Mouse (Mus musculus) forebrain, embryonic 16.5 days (tissue): Measurements from ENCODE around the gene Dtl. TPM values are rescaled to one million over a fixed set of nuclear protein-coding genes. Genes with fewer than 3 reads are reported as not detected.

Experiments
- ATAC-seq: fragments of 200-750 bp; cut with Nextera tagmentation; 2 replicates; pipeline ENCODE4 v1.8.0; 2017; ENCODE audit warnings: mild to moderate bottlenecking, moderate library complexity
- H3K27ac ChIP-seq: fragments of 300-500 bp; sonication (generic); 2 replicates; pipeline ENCODE4 v1.5.1; 2014; ENCODE audit warnings: low read length, control low read depth
- H3K27me3 ChIP-seq: fragments of 300-500 bp; sonication (generic); replicated peaks from 2 replicates; pipeline ENCODE4 v1.6.1; 2014; ENCODE audit warnings: low read length; ENCODE audit not compliant: control insufficient read depth, insufficient read depth
- H3K36me3 ChIP-seq: fragments of 300-500 bp; sonication (generic); 2 replicates; pipeline ENCODE4 v1.6.1; 2014; ENCODE audit not compliant: control insufficient read depth, insufficient read depth
- H3K4me1 ChIP-seq: fragments of 300-500 bp; sonication (generic); replicated peaks from 2 replicates; pipeline ENCODE4 v1.6.1; 2014; ENCODE audit warnings: low read length; ENCODE audit not compliant: control insufficient read depth, insufficient read depth
- H3K4me2 ChIP-seq: fragments of 300-500 bp; sonication (generic); 2 replicates; pipeline ENCODE4 v1.6.1; 2014; ENCODE audit warnings: mild to moderate bottlenecking, low read length, control low read depth
- H3K4me3 ChIP-seq: fragments of 300-500 bp; sonication (generic); replicated peaks from 2 replicates; pipeline ENCODE4 v1.5.1; 2014; ENCODE audit warnings: mild to moderate bottlenecking, low read length, control low read depth
- H3K9ac ChIP-seq: fragments of 300-500 bp; sonication (generic); replicated peaks from 2 replicates; pipeline ENCODE4 v1.6.1; 2014; ENCODE audit warnings: low read depth, low read length, control low read depth
- H3K9me3 ChIP-seq: fragments of 300-500 bp; sonication (generic); 2 replicates; pipeline ENCODE4 v1.6.1; 2016; ENCODE audit warnings: low read length; ENCODE audit not compliant: control insufficient read depth
- WGBS: fragments of 180-500 bp; shearing (Covaris S2); extraction: QIAGEN DNeasy Blood & Tissue Kit; methylation state at CpG from one replicate; pipeline ENCODE4 v1.1.7; 2014; 5-methylcytosine and 5-hydroxymethylcytosine counted together
- polyA plus RNA-seq: library from polyadenylated mRNA; unstranded; fragments of >200 nt; fragmentation: Nextera tagmentation; extraction: Ambion mirVana; gene quantifications from 2 replicates; pipeline ENCODE4 v1.2.1, GENCODE M21; 2015

Dtl gene
- polyA plus RNA-seq, 1 experiment from 2014 or later = 19.9 TPM

DNA sequence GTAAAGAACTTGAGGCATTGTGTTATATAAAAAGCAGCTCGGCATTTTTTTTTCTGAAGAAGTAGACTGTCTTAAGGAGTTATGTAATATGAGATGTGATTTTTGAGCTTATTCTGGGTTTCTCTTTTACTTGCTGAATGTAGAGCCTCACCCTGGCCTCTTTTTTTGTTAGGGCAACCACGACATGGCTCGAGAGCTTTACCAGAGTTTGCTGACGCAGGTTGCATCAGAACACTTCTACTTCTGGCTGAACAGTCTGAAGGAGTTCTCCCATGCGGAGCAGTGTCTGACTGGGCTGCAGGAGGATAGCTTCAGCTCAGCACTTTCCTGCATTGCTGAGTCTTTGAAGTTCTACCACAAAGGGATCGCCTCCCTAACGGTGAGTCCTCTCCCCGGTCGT lies 36.3 kb upstream of the Dtl start:
- Histone ChIP-seq H3K4me2 (no peak overlapping the region), H3K27me3 (no peaks in the 10 kb centered on the region), H3K36me3 (peaks cover 45% of the 10 kb centered on the region), H3K4me3 (no peak overlapping the region), H3K4me1 (no peaks in the 10 kb centered on the region), H3K9ac (no peak overlapping the region), H3K9me3 (no peaks in the 10 kb centered on the region), H3K27ac (no peak overlapping the region)
- WGBS = 84% methylated on average over 9 of the region's 9 CpGs
- no peak for ATAC-seq

DNA sequence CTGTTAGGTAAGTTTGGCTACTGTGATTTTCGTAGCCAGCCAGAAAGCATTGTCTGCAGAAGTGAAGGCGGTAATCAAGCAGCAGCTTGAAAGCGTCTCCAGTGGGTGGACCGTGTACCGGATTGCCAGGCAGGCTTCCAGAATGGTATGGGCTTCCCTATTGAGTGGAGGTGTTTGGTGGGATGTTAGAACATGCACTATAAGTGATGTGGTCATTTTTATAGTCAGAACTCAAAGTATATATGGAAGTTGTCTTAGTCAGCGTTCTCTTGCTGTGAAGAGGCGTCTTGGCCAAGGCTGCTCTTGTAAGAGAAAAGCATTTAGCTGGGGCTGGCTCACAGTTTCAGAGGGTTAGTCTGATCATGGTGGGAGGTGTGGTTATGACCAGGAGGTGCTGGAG lies 35.0 kb upstream of the Dtl start:
- Histone ChIP-seq H3K36me3 (peaks cover 43% of the 10 kb centered on the region), H3K4me1 (no peaks in the 10 kb centered on the region), H3K9me3 (no peaks in the 10 kb centered on the region), H3K4me3 (no peak overlapping the region), H3K27me3 (no peaks in the 10 kb centered on the region), H3K27ac (no peak overlapping the region), H3K9ac (no peak overlapping the region), H3K4me2 (no peak overlapping the region)
- 96% methylated on average over 7 of the region's 7 CpGs for WGBS
- no peak for ATAC-seq

DNA sequence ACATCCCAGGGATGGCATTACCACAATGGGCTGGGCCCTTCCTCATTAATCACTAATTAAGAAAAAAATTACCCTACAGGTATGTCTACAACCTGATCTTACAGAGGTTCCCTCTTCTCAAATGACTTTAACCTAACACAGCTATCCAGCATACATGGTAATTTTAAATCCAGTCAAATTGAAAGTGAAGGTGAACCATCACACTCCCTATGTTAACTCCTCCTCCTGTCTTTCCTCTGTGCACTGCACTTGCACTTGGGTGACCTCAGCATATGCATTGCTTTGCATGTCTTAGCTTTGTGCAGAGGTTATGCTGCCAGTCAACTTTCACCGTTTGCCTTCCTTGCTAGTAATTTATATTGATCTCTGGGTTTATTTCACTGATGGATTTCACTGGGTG lies 34.2 kb upstream of the Dtl start:
- Histone ChIP-seq H3K27me3 (no peaks in the 10 kb centered on the region), H3K4me2 (no peak overlapping the region), H3K4me1 (no peaks in the 10 kb centered on the region), H3K9me3 (no peaks in the 10 kb centered on the region), H3K36me3 (peaks cover 40% of the 10 kb centered on the region), H3K9ac (no peak overlapping the region), H3K27ac (no peak overlapping the region), H3K4me3 (no peak overlapping the region)
- 90% methylated on average over 1 of the region's 1 CpGs for WGBS
- ATAC-seq = no peak

DNA sequence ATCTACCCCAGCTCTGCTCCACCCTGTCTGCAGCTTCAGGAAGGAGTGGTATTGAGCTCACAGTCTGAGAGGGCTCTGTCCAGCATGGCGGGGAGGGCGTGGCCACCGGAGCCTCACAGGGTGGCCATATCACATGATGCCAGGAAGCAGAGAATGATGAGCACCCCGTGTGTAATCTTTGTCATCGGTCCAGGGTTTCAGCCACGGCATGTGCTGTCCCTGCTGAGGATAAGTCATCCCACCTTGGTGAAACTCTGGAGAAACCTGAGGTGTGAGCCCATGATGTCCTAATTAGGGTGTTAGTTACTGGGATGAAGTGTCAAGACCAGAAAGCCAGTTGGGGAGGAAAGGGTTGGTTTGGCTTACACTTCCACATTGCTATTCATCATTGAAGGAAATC lies 33.7 kb upstream of the Dtl start:
- WGBS = 92% methylated on average over 6 of the region's 6 CpGs
- H3K4me2 ChIP-seq = no peak overlapping the region
- peaks cover 37% of the 10 kb centered on the region for H3K36me3 ChIP-seq

DNA sequence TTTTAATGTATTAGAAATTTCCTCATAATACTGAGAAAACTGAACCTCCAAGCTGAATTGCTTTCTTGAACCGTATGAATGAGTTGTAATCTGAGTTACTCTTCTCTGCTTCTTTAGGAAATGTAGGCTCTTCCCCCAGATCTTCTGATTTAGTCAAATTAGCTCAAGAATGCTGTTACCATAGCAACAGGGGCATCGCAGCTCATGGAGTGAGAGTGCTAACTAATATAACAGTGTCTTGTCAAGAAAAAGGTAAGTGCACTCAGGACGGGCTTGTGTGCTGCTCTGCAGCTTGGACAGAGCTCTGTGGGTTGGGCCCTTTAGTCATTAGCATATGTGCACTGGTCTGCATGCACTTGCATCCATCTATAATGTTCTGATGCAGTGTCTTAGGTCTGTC lies 29.3 kb upstream of the Dtl start:
- H3K4me3 ChIP-seq = no peak overlapping the region
- ATAC-seq = no peak
- no peak overlapping the region for H3K27ac ChIP-seq
- WGBS = 65% methylated on average over 3 of the region's 3 CpGs
- no peak overlapping the region for H3K9ac ChIP-seq
- no peaks in the 10 kb centered on the region for H3K4me1 ChIP-seq
- H3K27me3 ChIP-seq = no peaks in the 10 kb centered on the region
- peaks cover 30% of the 10 kb centered on the region for H3K36me3 ChIP-seq
- no peak overlapping the region for H3K4me2 ChIP-seq
- no peaks in the 10 kb centered on the region for H3K9me3 ChIP-seq

More for the DNA sequence above, 33.7 kb upstream of the Dtl start:
- no peak for ATAC-seq
- Histone ChIP-seq H3K4me1 (no peaks in the 10 kb centered on the region), H3K27me3 (no peaks in the 10 kb centered on the region), H3K9me3 (no peaks in the 10 kb centered on the region), H3K9ac (no peak overlapping the region), H3K4me3 (no peak overlapping the region), H3K27ac (no peak overlapping the region)

DNA sequence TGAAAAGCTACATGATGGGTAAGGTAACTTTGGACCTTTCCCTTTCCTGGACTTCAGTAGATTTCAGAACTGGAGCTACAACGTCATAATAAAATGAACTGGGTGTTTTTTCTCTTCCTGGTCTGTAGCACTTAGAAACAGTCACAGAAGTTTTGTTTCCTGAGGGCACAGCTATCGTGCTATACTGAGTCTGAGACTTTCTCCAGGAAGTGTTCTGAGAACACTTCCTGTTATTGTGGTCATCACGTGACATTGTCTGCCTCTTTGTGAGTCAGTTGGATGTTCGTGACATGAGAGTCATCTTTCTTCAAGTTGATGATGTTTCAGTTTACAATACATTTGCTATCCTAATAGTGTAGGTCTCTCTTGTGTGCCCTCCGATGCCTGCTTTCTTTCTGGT lies 23.9 kb upstream of the Dtl start:
- Histone ChIP-seq H3K27ac (no peak overlapping the region), H3K4me3 (no peak overlapping the region), H3K4me1 (no peaks in the 10 kb centered on the region), H3K4me2 (no peak overlapping the region), H3K36me3 (peaks cover 20% of the 10 kb centered on the region), H3K9me3 (no peaks in the 10 kb centered on the region), H3K27me3 (no peaks in the 10 kb centered on the region), H3K9ac (no peak overlapping the region)
- 80% methylated on average over 5 of the region's 5 CpGs for whole genome bisulfite sequencing
- no peak for ATAC-seq

DNA sequence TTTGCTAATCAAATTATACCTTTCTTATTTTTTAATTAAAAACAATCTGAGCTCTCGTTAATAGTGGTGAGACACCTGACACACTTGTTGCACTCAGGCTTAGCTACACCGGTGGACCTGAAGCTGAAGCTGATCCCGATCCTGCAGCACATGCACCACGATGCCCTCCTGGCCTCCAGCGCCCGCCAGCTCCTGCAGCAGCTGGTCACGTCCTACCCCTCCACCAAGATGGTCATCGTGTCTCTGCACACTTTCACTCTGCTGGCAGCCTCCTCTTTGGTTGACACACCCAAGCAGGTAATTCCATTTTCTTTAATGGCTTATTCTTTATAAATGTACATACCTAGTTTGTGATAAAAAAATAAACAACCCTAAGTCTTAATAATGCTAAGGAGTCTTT lies 20.7 kb upstream of the Dtl start:
- Histone ChIP-seq H3K4me2 (no peak overlapping the region), H3K27ac (no peak overlapping the region), H3K4me3 (no peak overlapping the region), H3K9ac (no peak overlapping the region), H3K4me1 (no peaks in the 10 kb centered on the region), H3K36me3 (peaks cover 18% of the 10 kb centered on the region), H3K9me3 (no peaks in the 10 kb centered on the region), H3K27me3 (no peaks in the 10 kb centered on the region)
- ATAC-seq = no peak
- 94% methylated on average over 8 of the region's 8 CpGs for WGBS

DNA sequence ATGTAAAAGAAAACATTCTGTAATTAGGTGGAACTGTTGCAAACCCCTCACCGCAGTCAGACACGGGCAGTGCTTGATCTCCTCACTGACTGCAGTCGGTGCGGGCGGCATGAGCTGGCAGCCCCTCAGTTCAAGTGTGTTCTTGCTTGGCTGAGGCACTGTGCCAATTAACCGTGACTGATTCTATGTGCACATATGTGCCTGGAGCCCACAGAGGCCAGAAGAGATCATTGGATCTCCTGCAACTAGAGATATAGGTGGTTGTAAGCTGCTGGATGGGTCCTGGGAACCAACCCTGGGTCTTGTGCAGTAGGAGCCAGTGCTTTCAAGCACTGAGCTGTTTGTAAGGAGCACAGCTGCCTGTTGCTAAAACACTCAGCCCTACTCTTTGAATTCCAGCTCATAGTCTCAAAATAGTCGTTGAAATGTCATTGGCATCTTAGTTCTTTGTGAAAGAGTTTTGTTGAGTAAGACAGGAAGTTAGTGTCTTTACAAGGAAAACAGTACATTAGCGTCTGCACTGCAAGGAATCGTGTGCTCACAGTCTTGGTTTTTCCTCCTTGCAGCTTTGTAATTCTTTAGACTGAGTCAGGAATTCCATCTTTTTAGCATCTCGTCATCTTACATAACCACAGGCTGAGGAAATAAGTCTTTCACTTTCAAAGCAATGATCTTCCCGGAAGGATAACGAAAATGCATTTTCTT lies 16.8 kb upstream of the Dtl start:
- ATAC-seq = no peak
- no peak overlapping the region for H3K27ac ChIP-seq
- H3K36me3 ChIP-seq = peaks cover 27% of the 10 kb centered on the region
- H3K9ac ChIP-seq = no peak overlapping the region
- H3K4me3 ChIP-seq = no peak overlapping the region
- H3K4me2 ChIP-seq = no peak overlapping the region
- WGBS = 79% methylated on average over 12 of the region's 12 CpGs
- H3K9me3 ChIP-seq = no peaks in the 10 kb centered on the region
- H3K4me1 ChIP-seq = no peaks in the 10 kb centered on the region
- H3K27me3 ChIP-seq = no peaks in the 10 kb centered on the region

DNA sequence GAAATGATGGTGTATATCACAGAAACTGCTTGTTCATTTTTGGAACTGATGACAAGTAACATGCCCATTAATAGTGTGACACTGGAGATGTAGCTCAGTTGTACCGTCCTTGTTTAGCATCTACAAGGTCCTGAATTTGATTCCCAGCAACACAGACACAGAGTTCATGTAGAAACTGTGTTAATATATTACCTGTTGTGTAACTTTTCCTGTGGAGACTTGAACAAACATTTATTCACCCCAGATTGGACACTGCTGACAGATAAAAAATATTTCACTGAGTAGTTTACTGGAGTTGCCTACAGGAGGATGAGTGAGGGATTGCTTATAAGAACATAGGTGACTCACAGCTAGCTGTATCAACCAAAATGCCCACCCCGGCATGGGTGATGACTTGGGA lies 13.4 kb upstream of the Dtl start:
- peaks cover 29% of the 10 kb centered on the region for H3K36me3 ChIP-seq
- WGBS = 95% methylated on average over 2 of the region's 2 CpGs

DNA sequence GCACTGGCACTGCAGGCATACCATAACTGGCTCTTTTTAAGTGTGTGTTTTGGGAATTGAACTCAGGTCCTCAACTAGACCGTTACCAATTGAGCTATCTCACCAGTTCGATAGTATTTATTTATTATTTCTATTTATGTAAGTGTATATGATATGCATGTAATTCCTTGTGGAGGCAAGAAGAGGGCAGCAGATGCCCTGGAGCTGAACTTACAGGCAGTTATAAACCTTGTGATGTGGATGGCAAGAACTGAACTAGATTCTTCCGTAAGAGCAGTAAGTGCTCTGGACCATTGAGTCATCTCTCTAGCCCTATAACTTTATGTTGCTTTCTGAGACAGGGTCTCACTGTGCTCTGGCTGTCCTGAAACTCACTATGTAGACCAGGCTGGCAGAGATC lies 11.7 kb upstream of the Dtl start:
- Histone ChIP-seq H3K36me3 (peaks cover 34% of the 10 kb centered on the region), H3K4me2 (no peak overlapping the region), H3K4me3 (no peak overlapping the region), H3K9me3 (no peaks in the 10 kb centered on the region), H3K4me1 (no peaks in the 10 kb centered on the region), H3K27ac (no peak overlapping the region), H3K9ac (no peak overlapping the region), H3K27me3 (no peaks in the 10 kb centered on the region)
- WGBS = 96% methylated on average over 3 of the region's 3 CpGs
- no peak for ATAC-seq

More for the DNA sequence above, 13.4 kb upstream of the Dtl start:
- H3K9ac ChIP-seq = no peak overlapping the region
- H3K27ac ChIP-seq = no peak overlapping the region
- H3K9me3 ChIP-seq = no peaks in the 10 kb centered on the region
- ATAC-seq = no peak
- no peak overlapping the region for H3K4me2 ChIP-seq
- no peak overlapping the region for H3K4me3 ChIP-seq
- no peaks in the 10 kb centered on the region for H3K4me1 ChIP-seq
- no peaks in the 10 kb centered on the region for H3K27me3 ChIP-seq
